37 mouse cellular contexts compared by ENCODE assay signal in the genomic region with DNA sequence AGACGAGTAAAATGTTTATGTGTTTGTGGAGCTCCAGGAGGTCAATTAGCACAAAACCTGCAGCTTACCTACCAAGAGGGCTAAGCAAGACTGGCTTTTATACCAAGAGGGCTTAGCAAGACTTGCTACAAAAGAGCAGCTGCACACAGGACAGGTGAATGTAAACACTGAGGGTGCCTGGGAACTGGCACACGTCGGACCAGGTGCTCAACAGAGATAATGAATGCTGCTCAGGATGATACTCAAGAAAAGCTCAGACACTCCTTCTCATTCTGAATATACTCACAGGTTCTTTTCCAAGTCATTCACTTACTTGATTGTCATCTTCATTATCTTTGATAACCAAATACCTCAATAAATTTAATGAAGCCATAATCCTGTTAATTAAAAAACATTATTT. TPM values are rescaled to one million over a fixed set of nuclear protein-coding genes. Genes with fewer than 3 reads are reported as not detected.
A peak's percentile ranks its signal among the peaks of the same experiment; 100 is the strongest.
DNase-seq lines count a peak whose midpoint lies in the region; ATAC-seq lines count a peak whose summit lies in the region.
"Had no signal": no experiment of that assay in that cellular context is flagged by ENCODE, and none has a peak within 500 bp of the region (broad histone marks: within the 10 kb centered on the region; RNA-seq: fewer than 3 reads in every experiment).

No protein-coding gene starts in this region.

- H3K4me3 ChIP-seq in liver, embryonic 12.5 days: no peak overlapping the region
- H3K4me3 ChIP-seq in liver, embryonic 11.5 days (ENCODE audit: low read depth, low read length): no peak overlapping the region
- no peak overlapping the region for H3K4me3 ChIP-seq in liver, embryonic 15.5 days (replicated peaks)
- H3K4me3 ChIP-seq: embryonic facial prominence, embryonic 12.5 days; embryonic facial prominence, embryonic 15.5 days; erythroblast, embryonic 14.5 days; forebrain, embryonic 10.5 days; forebrain, embryonic 13.5 days; heart, embryonic 12.5 days; heart, embryonic 15.5 days; hindbrain, embryonic 10.5 days; hindbrain, embryonic 13.5 days had no signal

- H3K27ac ChIP-seq in liver, embryonic 12.5 days: no peak overlapping the region
- H3K27ac ChIP-seq in liver, embryonic 11.5 days (ENCODE audit: low read depth, low read length): no peak overlapping the region
- H3K27ac ChIP-seq in liver, embryonic 15.5 days (replicated peaks): no peak overlapping the region
- H3K27ac ChIP-seq: embryonic facial prominence, embryonic 12.5 days; embryonic facial prominence, embryonic 15.5 days; forebrain, embryonic 10.5 days; forebrain, embryonic 13.5 days; heart, embryonic 15.5 days; hindbrain, embryonic 10.5 days; hindbrain, embryonic 13.5 days had no signal

- 59% methylated on average over 3 of the region's 3 CpGs for WGBS in liver, embryonic 12.5 days (ENCODE audit: insufficient replicate concordance)
- WGBS in liver, embryonic 11.5 days: 71% methylated on average over 3 of the region's 3 CpGs
- 57% methylated on average over 3 of the region's 3 CpGs for WGBS in liver, embryonic 15.5 days (ENCODE audit: insufficient replicate concordance)

- H3K27me3 ChIP-seq in liver, embryonic 12.5 days (replicated peaks): no peaks in the 10 kb centered on the region
- no peaks in the 10 kb centered on the region for H3K27me3 ChIP-seq in liver, embryonic 11.5 days (replicated peaks; ENCODE audit: control insufficient read depth, insufficient read depth, low read length)
- no peaks in the 10 kb centered on the region for H3K27me3 ChIP-seq in liver, embryonic 15.5 days
- H3K27me3 ChIP-seq: CH12.LX; embryonic facial prominence, embryonic 12.5 days; embryonic facial prominence, embryonic 15.5 days; forebrain, embryonic 13.5 days; heart, embryonic 12.5 days; heart, embryonic 15.5 days; hindbrain, embryonic 13.5 days; Patski had no signal

- no peak overlapping the region for H3K4me2 ChIP-seq in liver, embryonic 12.5 days
- no peak overlapping the region for H3K4me2 ChIP-seq in liver, embryonic 11.5 days
- no peak overlapping the region for H3K4me2 ChIP-seq in liver, embryonic 15.5 days
- H3K4me2 ChIP-seq: embryonic facial prominence, embryonic 12.5 days; embryonic facial prominence, embryonic 15.5 days; forebrain, embryonic 13.5 days; heart, embryonic 12.5 days; heart, embryonic 15.5 days; hindbrain, embryonic 13.5 days had no signal

- H3K9me3 ChIP-seq in liver, embryonic 12.5 days (replicated peaks): no peaks in the 10 kb centered on the region
- H3K9me3 ChIP-seq in liver, embryonic 11.5 days (ENCODE audit: control insufficient read depth, low read length): no peaks in the 10 kb centered on the region
- no peaks in the 10 kb centered on the region for H3K9me3 ChIP-seq in liver, embryonic 15.5 days (replicated peaks)
- H3K9me3 ChIP-seq: embryonic facial prominence, embryonic 12.5 days; embryonic facial prominence, embryonic 15.5 days; forebrain, embryonic 10.5 days; forebrain, embryonic 13.5 days; G1E; heart, embryonic 12.5 days; heart, embryonic 15.5 days; hindbrain, embryonic 10.5 days; hindbrain, embryonic 13.5 days had no signal

- peak; percentile 80 for ATAC-seq in liver, embryonic 12.5 days
- ATAC-seq in liver, embryonic 11.5 days (replicated peaks; ENCODE audit: low FRiP score): no peak
- peak; percentile 87 for ATAC-seq in erythroblast, adult 5-6 weeks (replicated peaks; ENCODE audit: low FRiP score, poor library complexity, severe bottlenecking)
- peak; percentile 74 for ATAC-seq in liver, embryonic 15.5 days (ENCODE audit: insufficient read depth)
- no peak for ATAC-seq in megakaryocyte, adult 5-6 weeks (ENCODE audit: poor library complexity, severe bottlenecking)
- ATAC-seq: forebrain, embryonic 13.5 days; forebrain, embryonic 16.5 days; hindbrain, embryonic 16.5 days; Patski had no signal

- peaks cover 6% of the 10 kb centered on the region for H3K4me1 ChIP-seq in liver, embryonic 12.5 days
- H3K4me1 ChIP-seq in liver, embryonic 11.5 days (replicated peaks; ENCODE audit: control insufficient read depth, insufficient read depth, low read length): no peaks in the 10 kb centered on the region
- H3K4me1 ChIP-seq in liver, embryonic 15.5 days (replicated peaks): no peaks in the 10 kb centered on the region; the same call in 1 of the 2 replicates
- H3K4me1 ChIP-seq: embryonic facial prominence, embryonic 12.5 days; embryonic facial prominence, embryonic 15.5 days; forebrain, embryonic 10.5 days; forebrain, embryonic 13.5 days; heart, embryonic 12.5 days; heart, embryonic 15.5 days; hindbrain, embryonic 10.5 days; hindbrain, embryonic 13.5 days had no signal

- no peak overlapping the region for H3K9ac ChIP-seq in liver, embryonic 12.5 days
- no peak overlapping the region for H3K9ac ChIP-seq in liver, embryonic 11.5 days (ENCODE audit: low read depth, low read length)
- no peak overlapping the region for H3K9ac ChIP-seq in liver, embryonic 15.5 days
- H3K9ac ChIP-seq: embryonic facial prominence, embryonic 12.5 days; embryonic facial prominence, embryonic 15.5 days; forebrain, embryonic 13.5 days; heart, embryonic 12.5 days; heart, embryonic 15.5 days; hindbrain, embryonic 13.5 days had no signal

- no peak for DNase-seq in liver, embryonic 11.5 days (ENCODE audit: low spot score)
- DNase-seq in ovary, postnatal 10 days (ENCODE audit: low spot score): no peak
- DNase-seq in spleen, adult 18-20 months: no peak
- DNase-seq: adrenal gland, postnatal 10 days; adrenal gland, postnatal 36 days; B cell, adult 2 months; cerebellum, adult 11 months; cerebellum, adult 2 months; cerebellum, adult 9-11 months; cerebellum, postnatal 25 days; gastrocnemius, postnatal 10 days; gastrocnemius, postnatal 36 days; heart, postnatal 10 days; heart, postnatal 36 days had no signal

- peaks cover 40% of the 10 kb centered on the region for H3K36me3 ChIP-seq in liver, embryonic 12.5 days
- peaks cover 3% of the 10 kb centered on the region; the same call in 1 of the 2 replicates for H3K36me3 ChIP-seq in liver, embryonic 11.5 days (ENCODE audit: control insufficient read depth, insufficient read depth, low read length)
- peaks cover 5% of the 10 kb centered on the region for H3K36me3 ChIP-seq in liver, embryonic 15.5 days (replicated peaks)

RNA-seq across cellular contexts. Expression of a gene that starts 22.5 kb away (rescaled TPM):
- polyA plus RNA-seq in liver, embryonic 12.5 days (2016; fragmentation: Nextera tagmentation; extraction: Ambion mirVana): 0.17 TPM in 2 replicates
- 0.05 and 0.12 TPM in 2 replicates for polyA plus RNA-seq in liver, embryonic 11.5 days (2014; fragmentation: Nextera tagmentation; extraction: Ambion mirVana)
- total RNA-seq in erythroblast, adult 5-6 weeks (2015; ENCODE audit: low replicate concordance): not detected in 2 replicates
- 0.17 TPM in 1 of 2 replicates, not detected in the other for total RNA-seq in erythroblast, adult 5-6 weeks (2017; ENCODE audit: low replicate concordance)
- polyA plus RNA-seq in liver, embryonic 15.5 days (2015; fragmentation: Nextera tagmentation; extraction: Ambion mirVana): 0.02 TPM in 1 of 2 replicates, not detected in the other
- total RNA-seq in megakaryocyte, adult 5-6 weeks (2015): not detected in 2 replicates
- not detected in 2 replicates for total RNA-seq in megakaryocyte, adult 5-6 weeks (2017)
- total RNA-seq: adrenal gland, adult 18-20 months; CH12.LX; common myeloid progenitor, adult 5-6 weeks; gastrocnemius, postnatal 36 days; granulocyte monocyte progenitor cell, adult 5-6 weeks; heart, adult 8-10 months; heart, postnatal 36 days had no signal
- polyA plus RNA-seq: erythroblast, embryonic 14.5 days; G1E had no signal

RNA-seq across cellular contexts. Expression of a gene that starts 40.2 kb away (rescaled TPM):
- polyA plus RNA-seq in liver, embryonic 12.5 days (2016; fragmentation: Nextera tagmentation; extraction: Ambion mirVana): 9.1 and 10.6 TPM in 2 replicates
- 15.0 and 17.1 TPM in 2 replicates for polyA plus RNA-seq in liver, embryonic 11.5 days (2014; fragmentation: Nextera tagmentation; extraction: Ambion mirVana)
- total RNA-seq in erythroblast, adult 5-6 weeks (2015; ENCODE audit: low replicate concordance): 8.4 and 17.5 TPM in 2 replicates
- 31.2 and 46.2 TPM in 2 replicates for total RNA-seq in erythroblast, adult 5-6 weeks (2017; ENCODE audit: low replicate concordance)
- polyA plus RNA-seq in liver, embryonic 15.5 days (2015; fragmentation: Nextera tagmentation; extraction: Ambion mirVana): 4.7 and 6.4 TPM in 2 replicates
- total RNA-seq in megakaryocyte, adult 5-6 weeks (2015): 8.2 and 10.1 TPM in 2 replicates
- total RNA-seq in megakaryocyte, adult 5-6 weeks (2017): 9.9 and 11.7 TPM in 2 replicates

RNA-seq across cellular contexts. Expression of a gene that starts 40.7 kb away (rescaled TPM):
- polyA plus RNA-seq in liver, embryonic 12.5 days (2016; fragmentation: Nextera tagmentation; extraction: Ambion mirVana): 10.3 and 12.2 TPM in 2 replicates
- polyA plus RNA-seq in liver, embryonic 11.5 days (2014; fragmentation: Nextera tagmentation; extraction: Ambion mirVana): 20.6 and 22.7 TPM in 2 replicates
- total RNA-seq in erythroblast, adult 5-6 weeks (2015; ENCODE audit: low replicate concordance): 4.8 and 11.1 TPM in 2 replicates
- total RNA-seq in erythroblast, adult 5-6 weeks (2017; ENCODE audit: low replicate concordance): 14.5 and 16.0 TPM in 2 replicates
- 5.3 and 5.4 TPM in 2 replicates for polyA plus RNA-seq in liver, embryonic 15.5 days (2015; fragmentation: Nextera tagmentation; extraction: Ambion mirVana)
- total RNA-seq in megakaryocyte, adult 5-6 weeks (2015): 6.0 and 6.6 TPM in 2 replicates
- total RNA-seq in megakaryocyte, adult 5-6 weeks (2017): 2.8 and 3.9 TPM in 2 replicates

RNA-seq across cellular contexts. Expression of a gene that starts 49.5 kb away (rescaled TPM):
- polyA plus RNA-seq in liver, embryonic 12.5 days (2016; fragmentation: Nextera tagmentation; extraction: Ambion mirVana): 0.06 TPM in 1 of 2 replicates, not detected in the other
- 0.27 and 0.44 TPM in 2 replicates for polyA plus RNA-seq in liver, embryonic 11.5 days (2014; fragmentation: Nextera tagmentation; extraction: Ambion mirVana)
- 0.63 TPM in 1 of 2 replicates, not detected in the other for total RNA-seq in erythroblast, adult 5-6 weeks (2015; ENCODE audit: low replicate concordance)
- 0.34 and 1.5 TPM in 2 replicates for total RNA-seq in erythroblast, adult 5-6 weeks (2017; ENCODE audit: low replicate concordance)
- polyA plus RNA-seq in liver, embryonic 15.5 days (2015; fragmentation: Nextera tagmentation; extraction: Ambion mirVana): 0.05 TPM in 1 of 2 replicates, not detected in the other
- total RNA-seq in megakaryocyte, adult 5-6 weeks (2015): not detected in 2 replicates
- total RNA-seq in megakaryocyte, adult 5-6 weeks (2017): 0.04 TPM in 1 of 2 replicates, not detected in the other
- total RNA-seq: adrenal gland, adult 18-20 months; adrenal gland, postnatal 36 days; gastrocnemius, adult 18-20 months; gastrocnemius, postnatal 36 days; heart, postnatal 10 days had no signal

Comparison
In these comparisons a context has a peak if more than half of its experiments do, and no peak if none do; other contexts are left out.
1. ATAC-seq: peak in liver, embryonic 12.5 days (single experiment), erythroblast, adult 5-6 weeks (single experiment) and liver, embryonic 15.5 days (single experiment); none in liver, embryonic 11.5 days (single experiment) and megakaryocyte, adult 5-6 weeks (single experiment).